Mouse (Mus musculus): ENCODE measurements around the gene Olfr481.

The Olfr481 gene

GRCm38 (mm10) chr7:108079555-108079954 lies at the start of gene Olfr481:
TSS of gene Olfr481 (plus strand) at chr7:108079855.
- no peaks in the 10 kb centered on the region for H3K27me3 ChIP-seq (ENCODE audit: control insufficient read depth, insufficient read depth, low read length, poor library complexity, severe bottlenecking)
- no peaks in the 10 kb centered on the region for H3K36me3 ChIP-seq (ENCODE audit: control insufficient read depth, insufficient read depth, low read length, poor library complexity, severe bottlenecking)
- DNase-seq (ENCODE audit: low read depth, low spot score), result no peak

- Histone ChIP-seq H3K27me3 (ENCODE audit: control insufficient read depth, insufficient read depth, low read length, poor library complexity, severe bottlenecking) (no peaks in the 10 kb centered on the region; the same call in 1 of the 2 replicates), H3K36me3 (ENCODE audit: control insufficient read depth, insufficient read depth, low read length, poor library complexity, severe bottlenecking) (no peaks in the 10 kb centered on the region)
- no peak for DNase-seq (ENCODE audit: low read depth, low spot score)
These were observed 45.8 kb upstream of the Olfr481 start, which contains the start of gene Olfr478 for GRCm38 (mm10) chr7:108033889-108034288. TSS of gene Olfr478 (minus strand) at chr7:108033989.

- no peaks in the 10 kb centered on the region for H3K27me3 ChIP-seq (ENCODE audit: control insufficient read depth, insufficient read depth, low read length, poor library complexity, severe bottlenecking)
- no peak for DNase-seq (ENCODE audit: low read depth, low spot score)
- H3K36me3 ChIP-seq (ENCODE audit: control insufficient read depth, insufficient read depth, low read length, poor library complexity, severe bottlenecking), result no peaks in the 10 kb centered on the region
These were observed 29.3 kb upstream of the Olfr481 start, which contains the start of gene Olfr479 for GRCm38 (mm10) chr7:108050393-108050792. TSS of gene Olfr479 (plus strand) at chr7:108050693.

- no peaks in the 10 kb centered on the region for H3K36me3 ChIP-seq (ENCODE audit: control insufficient read depth, insufficient read depth, low read length, poor library complexity, severe bottlenecking)
- no peak for DNase-seq (ENCODE audit: low read depth, low spot score)
- H3K27me3 ChIP-seq (ENCODE audit: control insufficient read depth, insufficient read depth, low read length, poor library complexity, severe bottlenecking), result no peaks in the 10 kb centered on the region
These were observed 12.4 kb upstream of the Olfr481 start, which contains the start of gene Olfr480 for GRCm38 (mm10) chr7:108067246-108067645. TSS of gene Olfr480 (minus strand) at chr7:108067346.

- H3K27me3 ChIP-seq (ENCODE audit: control insufficient read depth, insufficient read depth, low read length, poor library complexity, severe bottlenecking), result no peaks in the 10 kb centered on the region
- no peaks in the 10 kb centered on the region for H3K36me3 ChIP-seq (ENCODE audit: control insufficient read depth, insufficient read depth, low read length, poor library complexity, severe bottlenecking)
- no peak for DNase-seq (ENCODE audit: low read depth, low spot score)
These were observed 17.8 kb downstream of the Olfr481 start, which contains the start of gene Olfr482 for GRCm38 (mm10) chr7:108097486-108097885. TSS of gene Olfr482 (minus strand) at chr7:108097586.

- no peak for DNase-seq (ENCODE audit: low read depth, low spot score)
- no peaks in the 10 kb centered on the region for H3K36me3 ChIP-seq (ENCODE audit: control insufficient read depth, insufficient read depth, low read length, poor library complexity, severe bottlenecking)
- H3K27me3 ChIP-seq (ENCODE audit: control insufficient read depth, insufficient read depth, low read length, poor library complexity, severe bottlenecking), result no peaks in the 10 kb centered on the region
These were observed 20.9 kb downstream of the Olfr481 start, which contains the start of gene Olfr483 for GRCm38 (mm10) chr7:108100549-108100948. TSS of gene Olfr483 (plus strand) at chr7:108100849.

GRCm38 (mm10) chr7:108120681-108121080 lies 41.0 kb downstream of the Olfr481 start:
- no peak for DNase-seq (ENCODE audit: low read depth, low spot score)
- no peaks in the 10 kb centered on the region for H3K27me3 ChIP-seq (ENCODE audit: control insufficient read depth, insufficient read depth, low read length, poor library complexity, severe bottlenecking)
- H3K36me3 ChIP-seq (ENCODE audit: control insufficient read depth, insufficient read depth, low read length, poor library complexity, severe bottlenecking), result no peaks in the 10 kb centered on the region

- H3K27me3 ChIP-seq (ENCODE audit: control insufficient read depth, insufficient read depth, low read length, poor library complexity, severe bottlenecking), result no peaks in the 10 kb centered on the region
- DNase-seq (ENCODE audit: low read depth, low spot score), result no peak
- no peaks in the 10 kb centered on the region for H3K36me3 ChIP-seq (ENCODE audit: control insufficient read depth, insufficient read depth, low read length, poor library complexity, severe bottlenecking)
These were observed 41.8 kb downstream of the Olfr481 start for GRCm38 (mm10) chr7:108121416-108121815.

GRCm38 (mm10) chr7:108127349-108127748 lies 47.7 kb downstream of the Olfr481 start, which contains the start of gene Olfr484:
TSS of gene Olfr484 (minus strand) at chr7:108127449.
- no peaks in the 10 kb centered on the region for H3K27me3 ChIP-seq (ENCODE audit: control insufficient read depth, insufficient read depth, low read length, poor library complexity, severe bottlenecking)
- no peaks in the 10 kb centered on the region for H3K36me3 ChIP-seq (ENCODE audit: control insufficient read depth, insufficient read depth, low read length, poor library complexity, severe bottlenecking)
- no peak for DNase-seq (ENCODE audit: low read depth, low spot score)

Data from splenic B cell, adult 2 months (primary cell).